Mouse (Mus musculus) lung, postnatal 0 days (tissue): ENCODE measurements at regions not wholly inside any gene's neighbourhood (a gene's known extent, or its start where the extent isn't known, plus 50 kb on each side); places are given as distances from the start of the nearest gene placed in this dataset.

Experiments used
- ATAC-seq: fragments of 200-750 bp; cut with Nextera tagmentation; 2 replicates; pipeline ENCODE4 v1.8.0; 2017; ENCODE audit warnings: moderate library complexity
- DNase-seq: peaks from one replicate; pipeline ENCODE4 v3.0.0-alpha.2; 2016; ENCODE audit warnings: low spot score
- H3K27ac ChIP-seq: fragments of 300-500 bp; sonication (generic); 2 replicates; pipeline ENCODE4 v1.5.1; 2014; ENCODE audit warnings: antibody characterized with exemption, mild to moderate bottlenecking, low read length, mixed read lengths
- H3K27me3 ChIP-seq: fragments of 300-500 bp; sonication (generic); replicated peaks from 2 replicates; pipeline ENCODE4 v1.6.1; 2014; ENCODE audit warnings: low read length, mixed read lengths; ENCODE audit not compliant: insufficient read depth
- H3K36me3 ChIP-seq: fragments of 300-500 bp; sonication (generic); 2 replicates; pipeline ENCODE4 v1.6.1; 2014; ENCODE audit warnings: low read length, mixed read lengths; ENCODE audit not compliant: insufficient read depth
- H3K4me1 ChIP-seq: fragments of 300-500 bp; sonication (generic); 2 replicates; pipeline ENCODE4 v1.6.1; 2014; ENCODE audit warnings: antibody characterized with exemption, low read depth, low read length, mixed read lengths; ENCODE audit not compliant: insufficient read depth
- H3K4me2 ChIP-seq: fragments of 300-500 bp; sonication (generic); replicated peaks from 2 replicates; pipeline ENCODE4 v1.6.1; 2014; ENCODE audit warnings: low read depth, mild to moderate bottlenecking, low read length, moderate library complexity, mixed read lengths
- H3K4me3 ChIP-seq: fragments of 300-500 bp; sonication (generic); 2 replicates; pipeline ENCODE4 v1.5.1; 2014; ENCODE audit warnings: low read depth, low read length
- H3K9ac ChIP-seq: fragments of 300-500 bp; sonication (generic); replicated peaks from 2 replicates; pipeline ENCODE4 v1.6.1; 2014; ENCODE audit warnings: low read depth, mild to moderate bottlenecking
- H3K9me3 ChIP-seq: fragments of 300-500 bp; sonication (generic); 2 replicates; pipeline ENCODE4 v1.6.1; 2016; ENCODE audit warnings: low read length, mixed read lengths
- CTCF ChIP-seq: IDR thresholded peaks from 2 replicates; pipeline ENCODE4 v1.5.1; 2016; ENCODE audit warnings: antibody characterized with exemption, mild to moderate bottlenecking
- EP300 ChIP-seq: IDR thresholded peaks from 2 replicates; pipeline ENCODE4 v1.6.1; 2016; ENCODE audit warnings: antibody characterized with exemption, mild to moderate bottlenecking, control low read depth
- WGBS: fragments of 180-500 bp; shearing (Covaris S2); extraction: QIAGEN DNeasy Blood & Tissue Kit; methylation state at CpG from one replicate; pipeline ENCODE4 v1.1.7; 2014; 5-methylcytosine and 5-hydroxymethylcytosine counted together

DNA sequence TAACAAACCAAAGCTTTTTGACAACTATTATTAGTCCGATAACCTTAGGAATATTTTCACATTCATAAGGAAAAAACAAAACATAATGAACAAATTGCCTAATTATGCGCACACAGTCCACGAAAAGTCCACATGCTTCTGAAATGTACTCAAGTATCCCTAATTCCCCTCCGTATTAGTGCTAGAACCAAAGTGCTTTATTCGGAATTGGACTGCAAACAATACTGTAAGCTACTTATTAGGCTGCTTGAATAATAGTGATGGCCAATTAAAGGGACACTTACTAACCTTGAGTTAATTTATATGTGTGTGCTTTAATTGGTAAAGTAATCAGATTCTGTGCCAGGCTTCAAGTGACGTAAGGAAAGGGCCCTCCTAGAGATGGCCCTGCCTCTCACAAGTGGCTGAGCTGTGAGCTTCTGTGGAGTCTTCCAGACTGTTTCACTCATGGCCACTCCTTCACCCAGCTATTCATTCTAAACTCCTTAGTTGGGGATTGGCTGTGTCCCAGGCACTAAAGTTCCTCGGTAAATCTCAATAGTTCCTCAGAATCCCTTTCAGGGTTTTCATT, 132.2 kb upstream of the Elac2 start:
- no peaks in the 10 kb centered on the region for H3K9me3 ChIP-seq
- H3K27ac ChIP-seq, result no peak overlapping the region
- no peak overlapping the region for H3K4me2 ChIP-seq
- TF ChIP-seq CTCF, result no peak
- no peak for TF ChIP-seq EP300
- H3K4me3 ChIP-seq, result no peak overlapping the region
- ATAC-seq (no peak), DNase-seq (no peak)
- 64% methylated on average over 7 of the region's 7 CpGs for WGBS
- H3K9ac ChIP-seq, result no peak overlapping the region
- no peaks in the 10 kb centered on the region for H3K36me3 ChIP-seq
- no peaks in the 10 kb centered on the region for H3K27me3 ChIP-seq
- no peaks in the 10 kb centered on the region for H3K4me1 ChIP-seq

DNA sequence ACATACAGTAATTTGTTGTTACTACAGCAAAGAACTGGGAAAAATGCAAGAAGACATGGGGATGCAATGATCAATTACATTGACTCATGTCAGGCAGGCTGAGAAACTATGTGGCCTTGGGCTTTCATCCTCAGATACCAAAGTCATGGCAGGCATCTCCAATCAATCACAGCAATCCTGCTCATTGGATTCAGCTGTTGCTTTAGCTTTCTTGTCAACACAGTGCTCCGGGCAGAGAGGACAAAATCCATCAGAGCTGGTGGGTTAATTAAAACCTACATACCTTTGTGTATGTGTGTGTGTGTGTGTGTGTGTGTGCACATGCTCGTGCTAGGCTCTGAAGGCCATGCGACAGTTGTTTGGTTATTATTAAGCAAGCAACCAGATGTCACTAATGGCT, 119.2 kb upstream of the Elac2 start:
- no peak for TF ChIP-seq EP300
- no peak for TF ChIP-seq CTCF
- H3K9me3 ChIP-seq, result no peaks in the 10 kb centered on the region
- ATAC-seq, result no peak
- WGBS, result 28% methylated on average over 3 of the region's 3 CpGs
- no peak for DNase-seq
- no peak overlapping the region for H3K4me2 ChIP-seq
- H3K27ac ChIP-seq, result no peak overlapping the region
- H3K36me3 ChIP-seq, result no peaks in the 10 kb centered on the region
- no peak overlapping the region for H3K9ac ChIP-seq
- H3K27me3 ChIP-seq, result no peaks in the 10 kb centered on the region
- no peaks in the 10 kb centered on the region for H3K4me1 ChIP-seq
- H3K4me3 ChIP-seq, result no peak overlapping the region

DNA sequence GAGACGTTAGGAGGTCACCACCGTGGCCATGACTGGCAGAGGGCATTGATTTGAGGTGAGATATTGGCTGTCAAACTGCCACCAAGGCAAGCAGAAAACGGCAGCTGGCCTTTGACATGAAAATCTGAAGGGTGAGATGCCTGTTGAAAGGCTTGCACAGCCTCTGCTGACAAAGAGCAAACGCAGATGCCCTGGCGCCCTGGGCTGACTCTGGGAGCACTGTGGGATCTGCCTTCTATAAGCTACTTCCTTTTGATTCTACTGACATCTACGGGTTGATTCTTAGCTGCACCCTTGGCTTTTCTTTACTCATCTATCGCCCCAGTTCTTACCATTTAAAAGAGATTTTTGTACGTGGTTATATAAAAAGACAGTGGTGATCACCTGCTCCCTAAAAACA, 98.2 kb upstream of the Elac2 start:
- Histone ChIP-seq H3K36me3 (no peaks in the 10 kb centered on the region), H3K4me2 (no peak overlapping the region), H3K4me3 (no peak overlapping the region), H3K27ac (no peak overlapping the region), H3K4me1 (no peaks in the 10 kb centered on the region), H3K27me3 (no peaks in the 10 kb centered on the region), H3K9me3 (no peaks in the 10 kb centered on the region), H3K9ac (no peak overlapping the region)
- TF ChIP-seq EP300, result no peak
- no peak; the same call in 1 of the 2 replicates for TF ChIP-seq CTCF
- 34% methylated on average over 8 of the region's 8 CpGs for WGBS
- DNase-seq (no peak), ATAC-seq (no peak)

DNA sequence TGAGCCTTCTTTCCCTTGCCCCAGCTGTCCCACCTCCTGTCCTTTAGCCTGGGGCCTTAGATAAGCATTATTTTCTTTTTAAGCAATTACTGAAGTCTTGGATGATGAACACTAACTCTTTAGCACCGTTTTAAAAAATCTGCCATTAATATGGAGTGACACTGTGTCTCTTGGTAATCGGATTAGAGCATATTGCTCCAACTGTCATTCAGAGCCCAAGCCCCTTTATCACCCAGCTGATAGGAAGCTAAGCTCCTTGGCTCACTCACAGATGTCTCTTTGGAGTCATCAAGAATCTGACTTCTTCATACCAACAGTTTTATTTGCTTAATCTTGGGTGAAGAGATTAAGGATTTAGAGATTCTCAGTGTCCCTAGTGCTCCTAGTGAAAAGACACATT, 94.3 kb upstream of the Elac2 start:
- TF ChIP-seq EP300, result no peak
- TF ChIP-seq CTCF, result no peak
- H3K4me2 ChIP-seq, result no peak overlapping the region
- H3K27ac ChIP-seq, result no peak overlapping the region
- no peaks in the 10 kb centered on the region for H3K4me1 ChIP-seq
- no peaks in the 10 kb centered on the region for H3K27me3 ChIP-seq
- no peak overlapping the region for H3K4me3 ChIP-seq
- 56% methylated on average over 2 of the region's 2 CpGs for WGBS
- H3K36me3 ChIP-seq, result no peaks in the 10 kb centered on the region
- ATAC-seq, result no peak
- no peak overlapping the region for H3K9ac ChIP-seq
- no peaks in the 10 kb centered on the region for H3K9me3 ChIP-seq
- no peak for DNase-seq

DNA sequence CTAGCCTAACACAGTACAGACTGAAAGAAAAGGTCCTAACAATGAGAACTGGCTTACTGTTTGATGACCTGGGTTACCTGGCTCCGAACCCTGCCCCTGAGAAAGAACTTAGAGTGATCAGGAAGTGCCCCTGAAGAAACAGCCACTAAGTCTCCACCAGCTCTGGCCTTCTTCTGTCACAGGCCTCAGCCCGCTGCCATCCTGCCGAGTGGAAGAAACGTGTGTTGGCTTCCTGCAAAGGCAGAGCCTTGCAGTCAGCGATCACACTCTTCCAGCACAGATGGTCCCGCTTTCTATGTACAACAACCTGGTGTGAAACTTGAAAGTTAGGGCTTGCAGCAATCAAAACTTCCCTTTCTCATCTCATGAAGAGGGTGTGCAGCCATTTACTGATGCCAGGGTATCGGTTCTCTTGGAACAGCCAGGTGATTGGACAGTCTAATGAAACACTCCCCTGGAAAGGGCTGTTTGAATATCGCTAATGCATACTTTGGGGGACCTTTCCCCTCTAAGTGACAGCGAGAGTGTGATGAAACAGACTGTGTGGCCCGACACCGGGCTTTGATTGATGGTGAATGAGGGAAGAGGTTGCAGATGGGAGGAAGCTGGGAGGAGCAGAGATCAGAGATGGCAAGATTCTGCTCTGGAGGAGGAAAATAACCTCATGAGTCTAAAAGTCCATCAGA, 89.4 kb upstream of the Elac2 start:
- 29% methylated on average over 11 of the region's 11 CpGs for WGBS
- Histone ChIP-seq H3K27ac (no peak overlapping the region), H3K9ac (no peak overlapping the region), H3K9me3 (no peaks in the 10 kb centered on the region), H3K4me2 (no peak overlapping the region), H3K27me3 (no peaks in the 10 kb centered on the region), H3K4me3 (no peak overlapping the region), H3K4me1 (no peaks in the 10 kb centered on the region), H3K36me3 (no peaks in the 10 kb centered on the region)
- ATAC-seq (no peak), DNase-seq (no peak)
- TF ChIP-seq CTCF (no peak), EP300 (no peak)

DNA sequence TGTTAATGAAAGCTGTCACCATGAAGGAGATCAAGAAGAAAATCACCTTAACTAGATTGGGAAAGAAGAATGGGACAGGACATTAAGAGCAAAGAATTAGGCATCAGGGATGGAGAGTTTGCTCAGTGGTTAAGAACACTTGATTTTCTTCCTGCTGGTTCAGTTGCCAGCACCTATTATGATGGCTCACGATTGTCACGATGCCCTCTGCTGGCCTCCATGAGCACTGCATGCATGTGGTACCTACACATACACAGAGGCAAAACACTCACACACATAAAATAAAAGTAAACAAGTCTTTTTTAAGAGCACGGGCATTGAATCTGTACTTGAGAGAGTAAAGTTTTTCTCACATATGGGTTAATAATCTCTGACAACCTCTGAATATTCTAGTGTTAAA, 88.1 kb upstream of the Elac2 start:
- H3K4me3 ChIP-seq, result no peak overlapping the region
- DNase-seq (peak; percentile 22), ATAC-seq (no peak)
- no peak overlapping the region for H3K4me2 ChIP-seq
- H3K9me3 ChIP-seq, result no peaks in the 10 kb centered on the region
- H3K4me1 ChIP-seq, result no peaks in the 10 kb centered on the region
- no peaks in the 10 kb centered on the region for H3K27me3 ChIP-seq
- H3K9ac ChIP-seq, result no peak overlapping the region
- TF ChIP-seq EP300, result no peak
- TF ChIP-seq CTCF, result peak; percentile 71
- no peak overlapping the region for H3K27ac ChIP-seq
- no peaks in the 10 kb centered on the region for H3K36me3 ChIP-seq
- WGBS, result 36% methylated on average over 3 of the region's 3 CpGs
